Mouse (Mus musculus): Measurements from ENCODE around the gene Snx30.

DNA sequence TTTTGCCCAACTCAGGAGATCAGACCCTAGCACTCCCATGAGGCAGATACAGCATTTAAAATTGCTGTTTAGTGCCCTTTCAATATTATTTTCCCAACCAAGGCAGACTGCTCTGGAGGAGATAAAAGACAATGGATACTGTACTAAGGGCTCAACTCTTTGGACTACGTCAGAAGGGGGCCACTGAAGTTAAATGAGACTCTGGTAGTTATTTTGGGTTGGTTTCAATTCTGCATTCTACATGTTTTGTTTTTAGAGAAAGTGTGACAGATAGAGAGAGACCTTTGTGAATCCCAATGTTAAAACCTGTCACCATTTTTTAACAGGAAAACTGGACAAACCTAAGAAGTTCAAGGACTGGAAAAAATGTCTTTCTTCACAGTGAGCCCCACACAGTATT, 886 bp upstream of the Snx30 start:
- no peak for TF ChIP-seq CTCF (IDR thresholded peaks at IDR 0.05)
- no peak for TF ChIP-seq POLR2A (IDR thresholded peaks at IDR 0.05; ENCODE audit: insufficient read depth, low read depth, low read length)
- no peak for TF ChIP-seq EP300 (IDR thresholded peaks at IDR 0.05; ENCODE audit: insufficient read depth, low read depth, low read length)
